Mouse (Mus musculus): ENCODE data around the gene Ngfr. TPM values are rescaled to one million over a fixed set of nuclear protein-coding genes. Genes with fewer than 3 reads are reported as not detected.

Ngfr gene
- polyA plus RNA-seq, 1 experiment: 0.02 TPM

DNA sequence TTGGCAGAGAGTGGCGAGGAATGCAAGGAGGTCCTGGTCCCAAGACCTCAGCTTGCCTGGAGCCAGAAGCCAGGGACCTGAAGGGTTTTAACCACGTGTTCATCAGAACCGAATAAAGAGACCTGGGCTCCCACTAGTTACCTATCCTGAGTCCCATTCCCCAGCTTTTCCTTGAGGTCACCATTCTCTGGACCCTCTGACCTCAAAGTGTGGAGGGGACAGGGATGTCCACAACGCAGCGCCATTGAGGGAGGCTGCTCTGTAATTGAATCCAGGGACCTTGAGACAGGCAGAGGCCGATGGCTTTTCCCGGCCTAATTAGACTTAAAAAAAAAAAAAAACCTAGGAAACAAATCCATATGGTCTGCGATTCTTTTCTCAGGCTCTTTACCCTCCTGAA, 32.3 kb downstream of the Ngfr start:
- no peak overlapping the region for H3ac ChIP-seq (ENCODE audit: control insufficient read depth, insufficient read length, low read depth)
- H3K36me3 ChIP-seq (ENCODE audit: control insufficient read depth, insufficient read depth): no peaks in the 10 kb centered on the region
- TF ChIP-seq USF1 (IDR thresholded peaks at IDR 0.05; ENCODE audit: low read depth) (no peak), FOSL1 (IDR thresholded peaks at IDR 0.05; ENCODE audit: insufficient read depth, low read length, poor library complexity, severe bottlenecking) (no peak), CEBPB (IDR thresholded peaks at IDR 0.05; ENCODE audit: low read depth) (no peak), MYOD1 (IDR thresholded peaks at IDR 0.05; ENCODE audit: control insufficient read depth, insufficient read length, low read depth) (no peak), CTCF (IDR thresholded peaks at IDR 0.05; ENCODE audit: control insufficient read depth, insufficient read depth, insufficient read length) (no peak), MYOG (IDR thresholded peaks at IDR 0.05; ENCODE audit: control insufficient read depth, extremely low read depth, insufficient read length) (no peak), MAX (IDR thresholded peaks at IDR 0.05) (no peak)
- H3K79me3 ChIP-seq (ENCODE audit: low read depth): no peaks in the 10 kb centered on the region
- H3K79me2 ChIP-seq (ENCODE audit: control insufficient read depth, insufficient read depth): no peaks in the 10 kb centered on the region
- no peak overlapping the region for H3K4me3 ChIP-seq (ENCODE audit: insufficient read depth, poor library complexity, severe bottlenecking)
- H3K27me3 ChIP-seq (ENCODE audit: control insufficient read depth, insufficient read depth, insufficient read length): peaks cover 22% of the 10 kb centered on the region

DNA sequence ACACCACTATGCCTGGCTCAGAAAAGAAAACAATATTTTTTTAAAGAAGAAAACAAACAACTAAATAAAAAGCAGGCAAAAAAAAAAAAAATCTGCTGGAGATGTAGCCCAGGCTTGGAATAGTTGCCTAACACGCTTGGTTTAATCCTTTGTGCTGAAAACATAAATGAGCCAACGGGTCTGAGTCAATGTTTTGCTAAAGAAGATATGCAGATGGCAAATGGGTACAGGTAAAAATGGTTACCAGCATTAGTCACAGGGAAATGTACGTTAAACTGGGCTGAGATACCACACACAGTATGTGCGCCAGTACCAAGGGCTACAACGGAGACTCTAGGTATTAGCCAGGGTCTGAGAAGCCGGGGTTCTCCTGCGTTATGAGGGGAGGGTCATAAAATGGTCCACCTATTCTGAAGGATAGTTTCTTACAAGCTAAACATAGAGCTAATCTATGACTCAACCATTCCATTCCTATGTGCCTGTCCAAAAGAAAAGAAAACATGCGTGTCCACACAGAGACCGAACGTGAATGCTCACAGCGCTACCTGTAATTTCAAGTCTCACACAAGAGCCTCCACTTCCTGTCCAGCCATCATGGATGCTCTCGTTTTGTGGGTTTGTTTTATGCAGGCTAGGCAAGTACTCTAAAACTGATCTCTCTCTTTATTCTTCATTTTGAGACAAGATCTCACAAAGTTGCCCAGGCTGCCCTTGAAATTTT, 37.1 kb downstream of the Ngfr start:
- TF ChIP-seq FOSL1 (IDR thresholded peaks at IDR 0.05; ENCODE audit: insufficient read depth, low read length, poor library complexity, severe bottlenecking): no peak
- TF ChIP-seq MAX (IDR thresholded peaks at IDR 0.05): no peak
- TF ChIP-seq MYOD1 (IDR thresholded peaks at IDR 0.05; ENCODE audit: control insufficient read depth, insufficient read length, low read depth): no peak
- no peak for TF ChIP-seq CEBPB (IDR thresholded peaks at IDR 0.05; ENCODE audit: low read depth)
- no peak for TF ChIP-seq MYOG (IDR thresholded peaks at IDR 0.05; ENCODE audit: control insufficient read depth, extremely low read depth, insufficient read length)
- no peak for TF ChIP-seq USF1 (IDR thresholded peaks at IDR 0.05; ENCODE audit: low read depth)
- no peak for TF ChIP-seq CTCF (IDR thresholded peaks at IDR 0.05; ENCODE audit: control insufficient read depth, insufficient read depth, insufficient read length)
- Histone ChIP-seq H3K79me3 (ENCODE audit: low read depth) (no peaks in the 10 kb centered on the region), H3ac (ENCODE audit: control insufficient read depth, insufficient read length, low read depth) (no peak overlapping the region), H3K79me2 (ENCODE audit: control insufficient read depth, insufficient read depth) (no peaks in the 10 kb centered on the region), H3K36me3 (ENCODE audit: control insufficient read depth, insufficient read depth) (no peaks in the 10 kb centered on the region), H3K27me3 (ENCODE audit: control insufficient read depth, insufficient read depth, insufficient read length) (peaks cover 30% of the 10 kb centered on the region), H3K4me3 (ENCODE audit: insufficient read depth, poor library complexity, severe bottlenecking) (no peak overlapping the region)

DNA sequence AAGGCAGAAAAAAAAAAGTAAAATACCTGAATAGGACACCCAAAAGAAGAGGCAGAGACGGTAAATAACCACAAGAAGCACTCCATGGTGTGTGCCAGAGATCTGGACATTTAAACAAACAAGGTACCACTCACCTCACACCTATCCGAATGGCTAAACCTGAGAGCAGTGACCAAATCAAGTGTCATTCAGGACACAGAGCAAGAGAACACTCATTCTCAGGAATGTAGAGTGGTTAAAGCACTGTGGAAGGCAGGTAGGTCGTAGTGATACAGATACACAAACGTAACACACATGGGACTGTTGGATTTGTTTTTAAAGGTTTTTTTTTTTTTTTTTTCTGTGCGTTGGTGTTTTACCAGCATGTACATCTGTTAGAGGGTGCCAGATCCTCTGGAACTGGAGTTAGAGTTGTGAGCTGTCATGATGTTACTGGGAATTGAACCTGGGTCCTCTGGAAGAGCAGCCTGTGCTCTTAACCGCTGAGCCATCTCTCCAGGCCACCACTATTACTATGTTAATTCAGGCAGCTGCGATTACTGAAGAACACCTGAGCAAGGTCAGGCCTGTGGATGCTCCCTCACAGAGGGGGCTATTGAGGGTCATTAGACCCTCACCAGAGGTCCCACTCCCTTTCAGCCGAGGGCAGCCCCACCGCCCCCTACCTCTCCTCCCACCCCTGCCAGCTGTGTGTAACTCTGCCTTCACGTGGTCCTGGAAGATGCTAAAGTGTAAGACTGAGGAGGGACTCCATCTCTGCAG, 41.3 kb downstream of the Ngfr start:
- Histone ChIP-seq H3K79me2 (ENCODE audit: control insufficient read depth, insufficient read depth) (no peaks in the 10 kb centered on the region), H3K36me3 (ENCODE audit: control insufficient read depth, insufficient read depth) (no peaks in the 10 kb centered on the region), H3K4me3 (ENCODE audit: insufficient read depth, poor library complexity, severe bottlenecking) (no peak overlapping the region), H3ac (ENCODE audit: control insufficient read depth, insufficient read length, low read depth) (no peak overlapping the region), H3K27me3 (ENCODE audit: control insufficient read depth, insufficient read depth, insufficient read length) (peaks cover 23% of the 10 kb centered on the region), H3K79me3 (ENCODE audit: low read depth) (no peaks in the 10 kb centered on the region)
- TF ChIP-seq CTCF (IDR thresholded peaks at IDR 0.05; ENCODE audit: control insufficient read depth, insufficient read depth, insufficient read length): no peak
- no peak for TF ChIP-seq MYOD1 (IDR thresholded peaks at IDR 0.05; ENCODE audit: control insufficient read depth, insufficient read length, low read depth)

DNA sequence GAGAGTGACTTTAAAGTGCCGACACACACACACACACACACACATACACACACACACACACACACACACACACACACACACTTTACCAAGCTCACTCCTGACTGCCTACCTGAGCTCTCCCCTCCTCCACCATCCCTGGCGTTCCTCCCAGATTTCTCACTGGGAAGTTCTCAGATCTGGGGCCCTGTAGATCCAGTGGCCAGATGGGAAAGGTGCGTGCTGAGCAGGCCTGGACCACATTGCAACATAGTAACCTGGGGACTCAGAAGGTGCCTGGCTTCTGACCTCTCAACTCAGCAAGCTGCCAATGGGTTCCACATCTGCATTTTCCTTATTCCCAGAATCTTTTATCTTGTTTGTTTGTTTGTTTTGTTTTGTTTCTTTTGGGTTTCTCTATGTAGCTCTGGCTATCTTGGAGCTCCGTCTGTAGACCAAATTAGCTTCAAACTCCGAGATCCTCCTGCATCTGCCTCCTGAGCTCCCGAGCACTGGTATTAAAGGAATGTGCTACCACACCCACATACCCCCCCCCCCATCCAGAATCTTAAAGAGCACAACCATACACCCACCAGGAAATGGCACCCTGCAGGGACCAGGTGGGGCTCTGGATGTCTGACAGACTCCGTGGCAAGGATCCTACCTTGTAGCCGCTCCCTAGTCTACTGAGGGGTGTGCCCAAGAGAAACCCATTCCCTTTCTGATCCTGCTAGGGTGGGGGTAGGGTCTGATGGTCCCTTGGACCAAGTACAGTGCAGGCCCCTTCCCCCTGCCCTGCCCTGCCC, 42.8 kb downstream of the Ngfr start:
- Histone ChIP-seq H3K79me2 (ENCODE audit: control insufficient read depth, insufficient read depth) (no peaks in the 10 kb centered on the region), H3K27me3 (ENCODE audit: control insufficient read depth, insufficient read depth, insufficient read length) (peaks cover 27% of the 10 kb centered on the region), H3K4me3 (ENCODE audit: insufficient read depth, poor library complexity, severe bottlenecking) (no peak overlapping the region), H3K79me3 (ENCODE audit: low read depth) (no peaks in the 10 kb centered on the region), H3ac (ENCODE audit: control insufficient read depth, insufficient read length, low read depth) (no peak overlapping the region), H3K36me3 (ENCODE audit: control insufficient read depth, insufficient read depth) (no peaks in the 10 kb centered on the region)
- no peak for TF ChIP-seq MYOD1 (IDR thresholded peaks at IDR 0.05; ENCODE audit: control insufficient read depth, insufficient read length, low read depth)
- no peak for TF ChIP-seq FOSL1 (IDR thresholded peaks at IDR 0.05; ENCODE audit: insufficient read depth, low read length, poor library complexity, severe bottlenecking)
- TF ChIP-seq CTCF (IDR thresholded peaks at IDR 0.05; ENCODE audit: control insufficient read depth, insufficient read depth, insufficient read length): no peak
- no peak for TF ChIP-seq USF1 (IDR thresholded peaks at IDR 0.05; ENCODE audit: low read depth)
- no peak for TF ChIP-seq MAX (IDR thresholded peaks at IDR 0.05)
- TF ChIP-seq CEBPB (IDR thresholded peaks at IDR 0.05; ENCODE audit: low read depth): no peak
- TF ChIP-seq MYOG (IDR thresholded peaks at IDR 0.05; ENCODE audit: control insufficient read depth, extremely low read depth, insufficient read length): no peak

- Histone ChIP-seq H3K27me3 (ENCODE audit: control insufficient read depth, insufficient read depth, insufficient read length) (peaks cover 8% of the 10 kb centered on the region), H3K36me3 (ENCODE audit: control insufficient read depth, insufficient read depth) (no peaks in the 10 kb centered on the region), H3K79me2 (ENCODE audit: control insufficient read depth, insufficient read depth) (no peaks in the 10 kb centered on the region), H3K4me3 (ENCODE audit: insufficient read depth, poor library complexity, severe bottlenecking) (no peak overlapping the region), H3ac (ENCODE audit: control insufficient read depth, insufficient read length, low read depth) (no peak overlapping the region), H3K79me3 (ENCODE audit: low read depth) (no peaks in the 10 kb centered on the region)
- no peak for TF ChIP-seq CEBPB (IDR thresholded peaks at IDR 0.05; ENCODE audit: low read depth)
- no peak for TF ChIP-seq USF1 (IDR thresholded peaks at IDR 0.05; ENCODE audit: low read depth)
- no peak for TF ChIP-seq FOSL1 (IDR thresholded peaks at IDR 0.05; ENCODE audit: insufficient read depth, low read length, poor library complexity, severe bottlenecking)
- no peak for TF ChIP-seq CTCF (IDR thresholded peaks at IDR 0.05; ENCODE audit: control insufficient read depth, insufficient read depth, insufficient read length)
- TF ChIP-seq MAX (IDR thresholded peaks at IDR 0.05): no peak
- no peak for TF ChIP-seq MYOD1 (IDR thresholded peaks at IDR 0.05; ENCODE audit: control insufficient read depth, insufficient read length, low read depth)
- TF ChIP-seq MYOG (IDR thresholded peaks at IDR 0.05; ENCODE audit: control insufficient read depth, extremely low read depth, insufficient read length): no peak
These were observed 46.7 kb downstream of the Ngfr start for GRCm38 (mm10) chr11:95540637-95541385.

Measured in C2C12 (cell line).